Mouse (Mus musculus) brain, adult 2 months (tissue): ENCODE measurements around the gene Ugt1a7c.
A peak's percentile ranks its signal among the peaks of the same experiment; 100 is the strongest.

Source experiments
- DNase-seq: peaks from one replicate; pipeline ENCODE4 v3.0.0; 2011; ENCODE audit warnings: low read depth, low spot score

Ugt1a7c gene

DNA sequence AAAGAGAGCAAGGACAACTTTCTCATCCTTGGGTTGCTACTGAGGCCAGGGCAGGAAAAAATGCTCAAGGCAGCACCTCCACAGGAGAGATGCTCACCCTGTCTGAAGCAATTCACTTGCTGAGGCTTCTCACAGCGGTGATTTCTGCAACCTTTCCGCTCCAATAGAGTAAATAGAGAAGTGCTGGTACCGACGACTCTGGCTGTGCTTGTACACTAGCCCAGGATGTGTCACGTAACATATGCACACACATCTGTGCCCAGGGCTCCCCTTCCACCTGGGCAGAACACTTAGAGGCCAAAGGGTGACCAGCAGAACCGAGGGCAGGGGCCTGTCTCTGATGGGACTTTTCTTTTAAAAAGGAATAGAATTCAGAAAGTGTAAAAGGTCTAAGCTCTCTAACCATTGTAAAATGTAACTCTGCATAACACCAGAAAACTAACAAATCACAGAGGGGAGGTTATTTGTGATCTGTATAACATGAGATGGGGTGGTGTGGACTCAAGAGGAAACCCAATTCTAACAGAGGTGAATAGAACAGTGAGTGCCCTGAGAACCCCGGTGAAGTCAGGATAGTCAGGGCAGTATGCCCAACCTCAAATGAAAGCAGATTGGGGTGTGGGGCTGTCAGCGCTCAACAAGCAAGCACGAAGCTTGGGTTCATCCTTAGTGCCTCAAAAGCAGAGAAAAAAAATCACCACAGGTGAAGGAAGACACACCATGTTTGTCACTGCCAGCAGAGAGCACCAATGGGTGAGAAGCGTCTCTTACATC lies 165.9 kb downstream of the Ugt1a7c start:
- DNase-seq: no peak

DNA sequence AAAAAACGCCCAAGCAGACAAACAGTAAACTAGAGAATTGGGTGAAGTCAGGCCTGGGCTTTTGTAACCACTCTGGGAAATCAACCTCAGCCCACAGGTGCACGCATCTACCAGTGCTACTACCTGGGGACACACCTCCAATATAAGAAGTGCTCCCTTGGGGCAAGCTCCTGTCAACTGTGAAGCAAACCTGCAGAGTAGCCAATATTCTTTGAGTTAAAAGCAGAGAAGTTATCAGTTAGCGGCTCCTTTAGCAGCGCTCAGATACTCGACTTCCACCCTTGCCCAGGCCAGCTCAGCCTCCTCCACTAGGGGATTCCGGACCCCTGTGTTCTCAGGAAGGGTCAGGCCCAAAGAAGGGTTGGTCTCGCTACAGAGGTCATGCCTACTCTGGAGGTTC lies 166.8 kb downstream of the Ugt1a7c start:
- DNase-seq: no peak

DNA sequence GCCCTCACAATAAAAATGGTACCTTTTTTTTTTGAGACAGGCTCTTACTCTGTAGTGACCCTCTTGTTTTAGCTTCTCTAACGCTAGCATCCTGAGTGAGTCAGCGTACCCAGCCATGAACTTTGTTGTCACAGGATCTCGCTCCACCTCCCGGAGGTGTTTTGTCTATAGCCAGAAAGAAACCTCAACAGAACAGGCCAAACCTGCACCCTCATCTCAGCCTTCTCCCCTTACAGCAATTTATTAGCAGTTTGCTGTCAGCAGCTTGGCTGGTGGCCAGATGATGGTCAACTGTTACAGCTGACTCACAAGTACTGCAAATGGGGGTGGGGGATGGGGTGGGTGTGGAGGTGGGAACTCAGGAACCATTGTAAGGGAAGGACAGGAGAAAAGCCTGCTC lies 167.4 kb downstream of the Ugt1a7c start:
- peak; percentile 78 for DNase-seq

DNA sequence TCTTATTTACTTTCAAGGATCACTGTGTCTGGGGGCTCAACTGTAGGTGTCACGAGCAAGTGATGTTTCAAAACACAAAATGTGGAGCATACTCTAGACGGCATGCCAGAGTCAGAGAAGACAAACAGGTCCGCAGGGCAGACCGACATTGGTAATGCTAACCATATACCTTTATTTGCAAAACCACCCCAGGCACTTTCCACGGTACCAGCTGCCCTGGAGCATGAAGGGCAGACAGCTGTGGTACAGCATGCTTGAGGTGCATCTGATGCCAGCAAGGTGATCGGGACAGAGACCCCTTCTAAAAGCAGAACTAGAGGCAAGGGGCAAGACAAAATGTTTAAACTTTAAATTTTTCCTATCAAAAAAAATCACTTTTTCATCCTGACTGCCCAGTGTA lies 168.1 kb downstream of the Ugt1a7c start:
- no peak for DNase-seq

DNA sequence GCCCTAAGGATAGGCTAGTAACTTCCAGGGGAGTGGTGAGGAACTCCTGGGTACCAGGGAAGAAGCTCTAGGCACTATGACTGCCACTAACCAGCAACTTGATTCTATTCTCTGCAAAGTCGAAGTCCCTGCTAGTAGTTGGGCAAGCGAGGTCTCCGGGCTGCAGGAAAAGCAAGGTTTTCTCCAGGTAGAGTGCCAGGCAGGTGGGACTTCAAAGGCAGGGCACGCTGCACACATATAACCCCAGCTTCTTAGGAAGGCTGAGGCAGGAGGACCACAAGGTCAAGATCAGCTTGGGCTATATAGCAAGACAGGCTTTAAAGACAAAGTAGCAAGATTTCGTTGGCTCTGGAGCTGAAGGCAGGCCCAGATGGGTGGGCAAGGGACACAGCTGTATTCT lies 168.9 kb downstream of the Ugt1a7c start:
- no peak for DNase-seq

DNA sequence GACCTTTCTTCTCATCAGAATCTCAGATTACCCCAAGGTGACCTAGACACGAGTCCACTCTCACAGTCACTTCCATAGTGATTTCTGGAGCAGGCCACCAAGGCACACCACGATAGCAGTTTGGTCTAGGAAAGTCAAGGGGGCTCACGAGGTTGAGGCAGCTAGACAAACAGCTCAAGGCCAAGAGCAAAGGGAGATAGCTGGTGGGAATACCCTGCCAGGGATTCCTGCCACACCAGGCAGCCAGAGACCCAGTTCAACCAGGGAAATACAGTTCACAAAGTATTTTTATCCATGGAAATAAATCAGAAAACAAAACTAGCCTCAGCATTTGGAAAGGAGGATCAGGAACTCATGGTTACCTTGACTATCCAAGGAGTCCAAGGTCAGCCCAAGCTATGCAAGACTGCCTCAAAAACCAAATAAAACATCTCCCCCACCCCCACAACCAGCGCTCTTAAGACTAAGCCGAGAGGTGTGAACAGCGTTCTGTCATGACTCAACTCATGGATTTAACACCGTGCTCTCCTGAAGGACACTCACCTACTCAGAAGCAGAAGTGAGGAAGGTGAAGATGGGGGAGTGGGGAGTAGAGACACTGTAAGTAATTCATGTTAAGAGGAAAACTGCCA lies 169.5 kb downstream of the Ugt1a7c start:
- DNase-seq: peak; percentile 44

DNA sequence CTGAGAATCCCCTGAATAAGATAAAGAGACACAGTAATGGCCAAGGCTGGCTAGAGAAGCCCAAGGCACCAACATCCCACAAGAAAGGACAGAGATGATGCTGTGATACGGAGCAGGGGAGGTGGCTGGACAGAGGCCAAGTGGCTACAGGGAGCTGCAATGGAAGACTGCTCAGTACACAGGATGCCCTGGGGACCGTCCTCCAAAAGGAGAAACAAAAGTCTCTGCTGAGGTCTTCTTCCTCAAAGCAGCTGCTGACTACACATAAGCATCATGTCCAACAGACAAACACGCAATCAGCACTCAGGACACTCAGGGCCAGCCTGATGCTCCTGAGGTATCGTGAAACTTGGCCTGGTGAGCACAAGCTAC lies 170.0 kb downstream of the Ugt1a7c start:
- DNase-seq: no peak

DNA sequence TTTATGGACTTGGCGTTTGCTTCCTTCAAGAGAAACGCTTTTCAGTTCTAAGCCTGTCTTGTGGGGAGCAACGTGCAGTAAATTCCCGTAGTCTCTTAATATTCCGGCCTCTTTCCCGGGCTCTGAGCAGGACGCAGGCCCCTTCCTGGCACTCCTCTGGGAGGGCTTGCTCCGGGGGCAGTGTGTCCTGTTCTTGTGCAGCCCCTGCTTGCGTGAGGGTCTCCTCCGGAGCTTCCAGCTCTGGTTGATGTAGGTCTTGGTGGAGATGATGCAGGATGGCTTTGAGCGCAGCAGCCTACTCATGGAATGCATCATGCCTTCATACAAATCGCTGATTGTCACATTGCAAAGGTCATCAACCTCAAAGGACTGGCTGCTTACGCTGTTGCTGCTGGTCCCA lies 171.3 kb downstream of the Ugt1a7c start:
- DNase-seq: no peak

DNA sequence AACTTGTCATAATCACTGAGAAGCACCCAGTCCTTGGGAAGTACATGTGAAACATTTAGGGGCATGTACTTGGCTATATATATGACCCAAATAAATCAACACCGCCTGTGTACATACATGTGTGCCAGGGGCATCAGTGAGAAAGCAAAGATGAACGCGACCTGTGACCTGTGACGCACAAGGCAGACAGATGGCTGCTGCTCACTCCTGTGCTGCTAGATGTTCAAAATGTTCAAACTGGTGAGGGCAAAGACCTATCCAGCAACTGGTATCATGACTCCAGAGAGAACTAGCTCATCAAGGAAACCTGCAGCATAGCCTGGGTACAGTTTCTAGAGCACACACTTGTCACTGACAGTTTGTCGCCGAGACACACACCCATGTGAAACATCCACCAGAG lies 172.6 kb downstream of the Ugt1a7c start:
- no peak for DNase-seq

DNA sequence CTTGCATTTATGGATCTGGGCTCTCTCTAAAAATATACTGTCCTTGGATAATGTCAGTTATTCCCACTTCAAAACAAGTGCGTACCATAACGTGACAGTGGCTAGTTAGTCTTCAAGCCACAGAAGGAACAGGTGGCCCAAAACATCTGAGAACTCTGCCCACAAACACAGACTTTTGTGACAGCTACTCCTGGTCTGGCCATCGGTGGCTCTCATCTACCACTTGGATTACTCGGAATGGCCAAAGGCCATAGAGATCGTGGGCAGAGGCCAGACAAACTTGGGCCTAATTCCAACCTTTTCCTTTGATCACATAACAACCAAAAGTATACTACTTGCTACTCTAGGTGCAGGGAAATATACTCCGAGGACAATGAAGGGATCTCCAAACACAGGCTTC lies 173.2 kb downstream of the Ugt1a7c start:
- DNase-seq: no peak
